Mouse (Mus musculus) megakaryocyte, embryonic 14.5 days (primary cell): ENCODE data around the gene Lyl1.

ENCODE experiments used
- FLI1 ChIP-seq: IDR thresholded peaks from 2 replicates; pipeline ENCODE4 v1.6.1; 2012; ENCODE audit warnings: low read length, inconsistent platforms, mixed read lengths
- GATA1 ChIP-seq: IDR thresholded peaks from 3 replicates; pipeline ENCODE4 v1.6.1; 2012; ENCODE audit warnings: mixed read lengths, low read length, inconsistent platforms, borderline replicate concordance

GRCm38 (mm10) chr8:84662581-84663065, 38.6 kb upstream of the Lyl1 start, which contains the start of gene Ier2:
- TF ChIP-seq FLI1 (no peak), GATA1 (no peak)
